Mouse (Mus musculus) liver, adult (tissue): ENCODE results near the gene Cyb5r1.

Experiments used
- GATA4 ChIP-seq: IDR thresholded peaks from 2 replicates; pipeline ENCODE4 v1.6.1; 2014; ENCODE audit warnings: mild to moderate bottlenecking, low read length; ENCODE audit not compliant: insufficient replicate concordance

The Cyb5r1 gene

GRCm38 (mm10) chr1:134405509-134406413 is at the start of gene Cyb5r1:
Cyb5r1 (plus strand) TSS chr1:134405559.
- TF ChIP-seq GATA4 = no peak

DNA sequence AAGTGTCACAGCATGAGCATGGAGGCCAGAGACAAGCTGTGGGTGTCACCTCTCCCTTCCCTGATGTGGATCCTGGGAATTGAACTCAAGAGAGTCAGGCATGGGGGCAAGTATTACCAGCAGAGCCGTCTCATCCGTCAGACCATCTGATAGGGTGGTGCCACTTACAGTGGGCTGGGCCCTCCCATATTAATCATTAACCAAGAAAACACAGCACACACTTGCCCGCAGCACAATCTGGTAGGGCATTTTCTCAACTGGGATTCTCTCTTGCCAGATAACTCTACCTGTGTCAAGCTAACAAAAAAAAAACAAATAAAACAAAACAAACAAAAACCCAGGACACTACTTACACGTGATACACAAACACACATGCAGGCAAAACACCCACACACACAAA is 47.9 kb upstream of the Cyb5r1 start:
- TF ChIP-seq GATA4 = no peak

- no peak for TF ChIP-seq GATA4
These were observed 44.7 kb upstream of the Cyb5r1 start for GRCm38 (mm10) chr1:134360656-134361055.

DNA sequence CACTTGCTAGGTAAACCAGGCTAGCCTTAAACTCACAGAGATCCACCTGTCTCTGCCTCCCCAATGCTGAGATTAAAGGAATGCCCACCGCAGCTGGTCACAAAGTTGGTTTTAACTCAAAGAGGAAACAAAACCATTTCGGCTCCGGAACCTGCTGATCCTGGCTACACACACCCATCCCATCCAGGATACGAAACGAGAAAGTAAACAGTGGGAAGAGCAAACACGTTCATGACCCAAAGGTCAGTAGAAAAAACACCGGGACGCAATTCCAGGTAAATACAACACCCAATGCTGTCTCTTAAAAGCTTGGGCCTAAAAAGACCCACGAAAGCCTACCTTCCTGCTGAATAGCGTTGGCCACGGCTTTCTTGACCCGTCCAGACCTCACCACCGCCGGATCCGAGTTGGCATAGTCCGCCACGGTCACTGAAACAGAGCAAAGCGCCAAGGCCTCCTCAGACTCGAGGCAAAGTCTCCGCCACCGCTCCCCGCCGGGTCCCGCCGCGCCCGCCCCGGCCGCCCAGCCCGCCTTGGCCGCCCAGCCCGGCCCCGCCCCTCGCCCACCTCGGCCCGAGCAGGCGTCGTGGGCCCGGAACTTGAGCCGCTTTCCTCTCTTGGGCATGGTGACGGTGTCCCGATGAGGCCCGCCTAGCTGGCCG is 44.0 kb upstream of the Cyb5r1 start:
- TF ChIP-seq GATA4 = no peak

DNA sequence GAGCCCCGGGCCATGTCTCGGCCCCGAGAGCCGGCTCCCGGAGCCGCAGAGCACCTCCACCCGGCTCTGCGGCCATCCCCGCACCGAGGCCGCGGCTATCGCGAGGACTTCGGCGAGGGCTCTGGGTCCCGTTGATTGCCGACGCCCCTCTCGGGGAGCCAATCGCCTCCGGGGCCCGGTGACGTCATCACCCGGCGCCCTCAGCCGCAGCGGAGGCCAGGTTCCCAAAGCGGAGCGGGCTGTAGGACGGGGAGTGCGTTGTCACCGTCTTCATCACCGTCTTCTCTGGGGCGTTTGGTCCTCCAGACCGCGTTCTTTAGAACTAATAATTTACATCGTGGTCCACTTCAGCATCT is 43.5 kb upstream of the Cyb5r1 start, which contains the start of gene Tmem183a:
Gene Tmem183a, minus strand, starts transcription at position 123 of the 356 bp plus-strand sequence.
- TF ChIP-seq GATA4 = peak; percentile 61; the same call in 1 of the 2 replicates

GRCm38 (mm10) chr1:134363194-134363593 is 42.2 kb upstream of the Cyb5r1 start:
- no peak for TF ChIP-seq GATA4

DNA sequence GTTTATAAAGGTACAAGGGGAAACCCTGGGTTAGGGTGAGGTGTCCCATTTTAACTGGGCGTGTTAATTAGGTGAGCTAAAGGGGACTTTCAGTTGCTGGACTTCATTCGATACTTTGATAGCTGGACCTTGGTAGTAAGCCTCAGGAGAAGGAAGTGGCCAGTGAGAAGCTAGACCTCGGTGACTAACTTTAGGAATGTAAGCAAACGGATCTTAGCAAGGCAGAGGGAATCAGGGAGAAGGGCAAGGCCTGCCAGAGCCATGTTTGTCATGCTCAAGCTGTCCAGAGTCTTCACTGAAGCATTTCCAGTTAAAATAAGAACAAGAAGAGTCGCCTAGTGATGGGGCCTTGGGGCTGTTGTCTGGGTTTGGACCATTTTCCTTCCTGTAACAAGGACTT is 39.9 kb upstream of the Cyb5r1 start:
- TF ChIP-seq GATA4 = no peak

GRCm38 (mm10) chr1:134368777-134369337 is 36.5 kb upstream of the Cyb5r1 start:
- no peak for TF ChIP-seq GATA4

DNA sequence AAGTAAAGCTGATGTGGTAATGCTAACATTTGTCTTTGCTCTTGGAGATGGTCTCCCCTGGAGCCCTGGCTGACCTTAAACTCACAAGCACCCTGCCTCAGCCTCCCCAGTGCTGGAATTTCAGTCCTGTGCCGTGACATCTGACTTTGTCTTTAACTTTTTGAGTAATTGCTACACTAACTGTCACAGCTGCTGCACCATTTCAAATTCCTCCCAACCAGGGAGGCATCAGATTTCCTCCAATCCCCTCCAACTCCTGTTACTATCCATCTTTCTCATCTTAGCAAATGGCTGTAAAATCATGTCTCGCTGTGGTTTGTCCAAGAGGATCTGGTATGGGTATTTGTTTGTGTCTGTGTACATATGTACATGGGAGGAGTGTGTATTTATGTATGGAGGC is 31.2 kb upstream of the Cyb5r1 start:
- no peak for TF ChIP-seq GATA4

DNA sequence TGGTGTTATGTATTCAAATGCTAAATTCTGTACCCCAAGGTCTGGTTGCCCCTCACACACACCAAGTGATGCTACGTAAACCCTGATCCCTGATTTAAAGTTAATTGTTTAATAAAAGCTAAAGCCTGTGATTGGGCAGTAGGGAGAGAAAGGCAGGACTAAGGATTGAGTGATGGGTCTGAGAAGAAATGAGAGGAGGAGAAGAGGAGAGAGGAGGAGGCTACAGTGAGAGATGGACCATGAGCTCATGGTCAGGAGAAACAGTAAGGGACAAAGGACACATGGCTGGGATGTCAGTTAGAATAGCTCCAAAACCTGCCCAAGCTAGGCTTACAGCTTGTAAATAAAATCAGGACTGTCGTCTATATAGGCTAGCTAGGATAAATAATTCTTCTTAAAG is 24.3 kb upstream of the Cyb5r1 start:
- TF ChIP-seq GATA4 = no peak

GRCm38 (mm10) chr1:134381795-134382625 is 23.3 kb upstream of the Cyb5r1 start:
- TF ChIP-seq GATA4 = no peak

GRCm38 (mm10) chr1:134384581-134384980 is 20.8 kb upstream of the Cyb5r1 start:
- no peak for TF ChIP-seq GATA4

- TF ChIP-seq GATA4 = no peak
These were observed 20.2 kb upstream of the Cyb5r1 start for GRCm38 (mm10) chr1:134385176-134385575.

DNA sequence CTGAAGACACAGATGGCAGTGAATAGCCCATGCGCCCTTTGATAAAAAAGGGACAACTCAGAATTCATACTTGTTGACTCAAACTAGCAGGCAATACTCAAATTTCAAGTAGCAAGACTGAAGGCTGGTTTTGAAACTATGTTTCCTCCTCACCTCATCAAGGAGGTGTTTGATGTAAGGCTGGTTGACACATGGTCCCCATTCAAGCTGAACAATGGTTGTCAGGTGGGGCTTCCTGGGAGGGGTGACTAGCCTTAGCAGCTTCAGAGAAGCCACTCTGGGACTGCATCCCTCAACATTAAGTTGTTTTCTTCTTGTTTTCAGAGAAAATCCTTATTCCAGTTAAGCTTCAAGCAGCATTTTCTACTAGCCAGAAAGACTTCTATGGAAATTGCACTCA is 19.7 kb upstream of the Cyb5r1 start, which contains the start of gene 4933406M09Rik:
Gene 4933406M09Rik, plus strand, starts transcription at position 275 of the 400 bp plus-strand sequence.
- no peak for TF ChIP-seq GATA4

DNA sequence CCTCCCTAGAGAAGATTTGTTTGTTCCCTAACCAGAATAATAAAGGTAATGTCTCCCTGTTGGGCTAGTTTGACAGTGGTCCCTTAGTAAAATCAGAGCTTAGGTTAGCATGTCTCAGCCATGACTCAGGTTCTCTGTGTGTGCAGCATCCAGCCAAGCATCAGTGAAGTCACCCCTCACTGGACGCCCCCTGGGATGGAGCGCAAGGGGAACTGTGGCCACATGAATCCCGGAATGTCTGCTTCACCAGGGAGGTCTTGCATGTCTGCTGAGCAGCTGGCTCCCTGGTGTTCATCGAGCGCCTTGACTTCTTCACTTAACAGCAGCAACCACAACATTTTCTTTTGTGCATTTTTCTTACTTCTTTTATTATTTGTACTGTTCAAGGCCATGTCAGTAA is 11.5 kb upstream of the Cyb5r1 start:
- no peak for TF ChIP-seq GATA4

GRCm38 (mm10) chr1:134398210-134398609 is 7.1 kb upstream of the Cyb5r1 start:
- TF ChIP-seq GATA4 = no peak

DNA sequence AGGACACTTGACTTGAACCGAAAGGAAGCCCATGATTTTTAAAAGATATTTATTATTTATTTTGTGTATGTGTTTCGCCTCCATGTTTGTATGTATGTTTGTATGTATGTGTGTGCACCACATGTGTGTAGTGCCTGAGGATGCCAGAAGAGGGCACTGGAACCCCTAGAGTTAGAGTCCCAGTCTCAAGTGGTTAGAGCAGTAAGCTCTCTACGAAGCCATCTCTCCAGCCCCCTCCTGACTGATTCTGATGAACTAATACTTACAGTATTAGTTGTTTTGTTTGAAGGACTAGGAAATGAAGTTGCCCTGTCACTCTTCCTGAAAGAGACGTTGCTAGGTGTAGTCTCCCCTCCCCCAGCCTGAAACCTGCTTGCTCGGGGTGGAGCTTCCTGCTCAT is 5.6 kb upstream of the Cyb5r1 start:
- no peak for TF ChIP-seq GATA4
